Mouse (Mus musculus) kidney, embryonic 16.5 days (tissue): ENCODE measurements around the gene Chd9. TPM values are rescaled to one million over a fixed set of nuclear protein-coding genes. Genes with fewer than 3 reads are reported as not detected.

ENCODE experiments used
- ATAC-seq: fragments of 200-750 bp; cut with Nextera tagmentation; 2 replicates; pipeline ENCODE4 v1.8.0; 2017; ENCODE audit warnings: moderate TSS enrichment; ENCODE audit not compliant: low FRiP score, low TSS enrichment
- H3K27ac ChIP-seq: fragments of 300-500 bp; sonication (generic); 2 replicates; pipeline ENCODE4 v1.5.1; 2014; ENCODE audit warnings: low read length
- H3K27me3 ChIP-seq: fragments of 300-500 bp; sonication (generic); 2 replicates; pipeline ENCODE4 v1.6.1; 2014; ENCODE audit warnings: low read length, control low read depth, mixed read lengths; ENCODE audit not compliant: insufficient read depth
- H3K36me3 ChIP-seq: fragments of 300-500 bp; sonication (generic); 2 replicates; pipeline ENCODE4 v1.6.1; 2014; ENCODE audit warnings: low read length, control low read depth, mixed read lengths; ENCODE audit not compliant: insufficient read depth
- H3K4me1 ChIP-seq: fragments of 300-500 bp; sonication (generic); 2 replicates; pipeline ENCODE4 v1.6.1; 2014; ENCODE audit warnings: low read length, control low read depth, mixed read lengths; ENCODE audit not compliant: insufficient read depth
- H3K4me2 ChIP-seq: fragments of 300-500 bp; sonication (generic); replicated peaks from 2 replicates; pipeline ENCODE4 v1.6.1; 2014; ENCODE audit warnings: low read depth, low read length
- H3K4me3 ChIP-seq: fragments of 300-500 bp; sonication (generic); 2 replicates; pipeline ENCODE4 v1.5.1; 2014; ENCODE audit warnings: mild to moderate bottlenecking, low read length
- H3K9ac ChIP-seq: fragments of 300-500 bp; sonication (generic); replicated peaks from 2 replicates; pipeline ENCODE4 v1.6.1; 2014; ENCODE audit warnings: low read length
- H3K9me3 ChIP-seq: fragments of 300-500 bp; sonication (generic); 2 replicates; pipeline ENCODE4 v1.6.1; 2016; ENCODE audit warnings: low read length, control low read depth
- WGBS: fragments of 180-500 bp; shearing (Covaris S2); extraction: QIAGEN DNeasy Blood & Tissue Kit; methylation state at CpG from one replicate; pipeline ENCODE4 v1.1.7; 2014; 5-methylcytosine and 5-hydroxymethylcytosine counted together
- polyA plus RNA-seq: library from polyadenylated mRNA; unstranded; fragments of >200 nt; fragmentation: Nextera tagmentation; extraction: Ambion mirVana; gene quantifications from 2 replicates; pipeline ENCODE4 v1.2.1, GENCODE M21; 2015

Chd9 gene
- polyA plus RNA-seq, 1 experiment from 2014 or later, result 88.1 TPM

- no peak for ATAC-seq
- Histone ChIP-seq H3K4me2 (no peak overlapping the region), H3K9ac (no peak overlapping the region), H3K4me1 (peaks cover 2% of the 10 kb centered on the region; the same call in 1 of the 2 replicates), H3K27ac (no peak overlapping the region), H3K27me3 (no peaks in the 10 kb centered on the region), H3K36me3 (peaks cover 29% of the 10 kb centered on the region), H3K9me3 (no peaks in the 10 kb centered on the region), H3K4me3 (no peak overlapping the region)
- 47% methylated on average over 4 of the region's 4 CpGs for WGBS
Measured at GRCm38 (mm10) chr8:91054418-91054817, 226.3 kb downstream of the Chd9 start.

- Histone ChIP-seq H3K9me3 (no peaks in the 10 kb centered on the region), H3K9ac (no peak overlapping the region), H3K4me1 (no peaks in the 10 kb centered on the region; the same call in 1 of the 2 replicates), H3K27me3 (no peaks in the 10 kb centered on the region), H3K27ac (peak overlapping the region; percentile 48; the same call in 1 of the 2 replicates), H3K4me2 (no peak overlapping the region), H3K4me3 (no peak overlapping the region), H3K36me3 (peaks cover 10% of the 10 kb centered on the region; the same call in 1 of the 2 replicates)
- ATAC-seq, result peak; percentile 42; the same call in 1 of the 2 replicates
- WGBS, result 17% methylated on average over 3 of the region's 3 CpGs
Measured at GRCm38 (mm10) chr8:91056848-91057247, 228.7 kb downstream of the Chd9 start.

GRCm38 (mm10) chr8:91059086-91059578, 231.0 kb downstream of the Chd9 start:
- 0 out of 2 replicates have a peak, but pooled peaks have one; percentile 17 for ATAC-seq
- no peaks in the 10 kb centered on the region; the same call in 1 of the 2 replicates for H3K4me1 ChIP-seq
- H3K9me3 ChIP-seq, result no peaks in the 10 kb centered on the region
- H3K27ac ChIP-seq, result no peak overlapping the region
- 0 out of 2 replicates have a peak, but pooled peaks cover 4% of the 10 kb centered on the region for H3K36me3 ChIP-seq
- no peak overlapping the region for H3K9ac ChIP-seq
- H3K27me3 ChIP-seq, result no peaks in the 10 kb centered on the region
- no peak overlapping the region for H3K4me3 ChIP-seq
- no peak overlapping the region for H3K4me2 ChIP-seq

- H3K4me1 ChIP-seq, result no peaks in the 10 kb centered on the region; the same call in 1 of the 2 replicates
- no peak overlapping the region for H3K9ac ChIP-seq
- H3K27me3 ChIP-seq, result no peaks in the 10 kb centered on the region
- no peak overlapping the region for H3K4me3 ChIP-seq
- WGBS, result 81% methylated on average over 7 of the region's 7 CpGs
- no peak overlapping the region for H3K4me2 ChIP-seq
- 0 out of 2 replicates have a peak, but pooled peaks cover 4% of the 10 kb centered on the region for H3K36me3 ChIP-seq
- H3K27ac ChIP-seq, result no peak overlapping the region
- H3K9me3 ChIP-seq, result no peaks in the 10 kb centered on the region
- no peak for ATAC-seq
Measured at GRCm38 (mm10) chr8:91059884-91060510, 231.8 kb downstream of the Chd9 start.

GRCm38 (mm10) chr8:91060555-91061471, 232.7 kb downstream of the Chd9 start:
- Histone ChIP-seq H3K9me3 (no peaks in the 10 kb centered on the region), H3K36me3 (0 out of 2 replicates have a peak, but pooled peaks cover 4% of the 10 kb centered on the region), H3K4me1 (no peaks in the 10 kb centered on the region; the same call in 1 of the 2 replicates), H3K27me3 (no peaks in the 10 kb centered on the region), H3K4me3 (no peak overlapping the region), H3K27ac (no peak overlapping the region), H3K9ac (no peak overlapping the region), H3K4me2 (no peak overlapping the region)
- 76% methylated on average over 19 of the region's 19 CpGs for WGBS
- ATAC-seq, result no peak

- Histone ChIP-seq H3K4me3 (no peak overlapping the region), H3K4me1 (no peaks in the 10 kb centered on the region; the same call in 1 of the 2 replicates)
- WGBS, result 76% methylated on average over 4 of the region's 4 CpGs
Measured at GRCm38 (mm10) chr8:91065179-91065578, 237.0 kb downstream of the Chd9 start.

GRCm38 (mm10) chr8:91069407-91069806, 241.3 kb downstream of the Chd9 start:
- ATAC-seq, result peak; percentile 13
- WGBS, result 10% methylated on average over 10 of the region's 10 CpGs
- H3K27ac ChIP-seq, result no peak overlapping the region
- H3K4me2 ChIP-seq, result peak overlapping the region; percentile 62
- no peaks in the 10 kb centered on the region for H3K9me3 ChIP-seq
- peak overlapping the region; percentile 52 for H3K9ac ChIP-seq
- no peaks in the 10 kb centered on the region for H3K27me3 ChIP-seq
- H3K4me1 ChIP-seq, result peaks cover 10% of the 10 kb centered on the region; the same call in 1 of the 2 replicates
- H3K36me3 ChIP-seq, result no peaks in the 10 kb centered on the region
- peak overlapping the region; percentile 99 for H3K4me3 ChIP-seq

More at GRCm38 (mm10) chr8:91065179-91065578, 237.0 kb downstream of the Chd9 start:
- H3K27me3 ChIP-seq, result no peaks in the 10 kb centered on the region
- ATAC-seq, result no peak
- no peak overlapping the region for H3K4me2 ChIP-seq
- no peaks in the 10 kb centered on the region for H3K36me3 ChIP-seq
- H3K9me3 ChIP-seq, result no peaks in the 10 kb centered on the region
- no peak overlapping the region for H3K9ac ChIP-seq
- no peak overlapping the region for H3K27ac ChIP-seq

- Histone ChIP-seq H3K36me3 (no peaks in the 10 kb centered on the region), H3K27me3 (no peaks in the 10 kb centered on the region), H3K27ac (peak within 1 kb of the TSS; percentile 73), H3K4me3 (peak within 1 kb of the TSS; percentile 99), H3K9me3 (no peaks in the 10 kb centered on the region), H3K4me2 (peak within 1 kb of the TSS; percentile 62), H3K9ac (peak within 1 kb of the TSS; percentile 89), H3K4me1 (peaks cover 10% of the 10 kb centered on the region; the same call in 1 of the 2 replicates)
- under 1% methylated on average over 23 of the region's 25 CpGs for WGBS
- ATAC-seq, result peak; percentile 96
Measured at GRCm38 (mm10) chr8:91069834-91070233, 241.7 kb downstream of the Chd9 start, which contains the start of gene Rbl2. TSS of gene Rbl2 (plus strand) at chr8:91070057.

GRCm38 (mm10) chr8:91070275-91070859, 242.2 kb downstream of the Chd9 start:
- peak overlapping the region; percentile 62 for H3K4me2 ChIP-seq
- H3K36me3 ChIP-seq, result no peaks in the 10 kb centered on the region

More at GRCm38 (mm10) chr8:91070275-91070859, 242.2 kb downstream of the Chd9 start:
- H3K27ac ChIP-seq, result peak overlapping the region; percentile 73
- H3K9me3 ChIP-seq, result no peaks in the 10 kb centered on the region
- peak overlapping the region; percentile 89 for H3K9ac ChIP-seq
- under 1% methylated on average over 34 of the region's 34 CpGs for WGBS
- no peaks in the 10 kb centered on the region for H3K27me3 ChIP-seq
- ATAC-seq, result peak; percentile 84
- H3K4me1 ChIP-seq, result peaks cover 10% of the 10 kb centered on the region; the same call in 1 of the 2 replicates
- peak overlapping the region; percentile 99 for H3K4me3 ChIP-seq
